Mouse (Mus musculus): ENCODE results near the gene Hhipl1.

DNA sequence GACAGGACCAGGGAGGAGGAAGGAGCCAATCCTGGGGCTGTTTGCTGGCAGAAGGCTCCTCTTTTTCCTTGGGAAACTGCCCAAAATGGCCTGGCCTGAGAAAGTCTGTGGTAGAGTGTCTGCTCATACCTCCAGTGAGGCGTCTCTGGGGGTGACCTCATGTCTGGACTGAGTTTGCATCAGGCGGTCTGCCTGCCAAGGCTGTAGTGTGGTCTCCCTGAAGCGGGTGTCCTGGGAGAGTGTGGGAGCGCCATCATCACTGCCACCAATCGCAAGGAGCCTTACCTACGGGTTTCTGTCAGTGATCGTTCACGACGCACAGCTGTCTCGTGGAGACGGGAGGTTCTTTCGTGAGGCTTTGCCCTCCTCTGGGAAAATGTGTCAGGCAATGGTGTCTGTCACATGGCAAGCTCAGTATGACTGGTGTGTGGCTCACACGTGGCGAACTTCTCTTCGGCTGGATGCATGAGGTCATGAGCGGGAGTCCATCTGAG lies 2.3 kb downstream of the Hhipl1 start:
- TF ChIP-seq POLR2A (IDR thresholded peaks at IDR 0.05; ENCODE audit: low read depth, low read length) (no peak), CTCF (conservative IDR thresholded peaks at IDR 0.05; ENCODE audit: insufficient read depth, insufficient read length, low read depth, low read length) (no peak)

Measured in kidney, adult 2 months (tissue).